Mouse (Mus musculus) heart, adult 2 months (tissue): Measurements from ENCODE around the gene B4galnt3.

Source experiments
- CTCF ChIP-seq: fragments of 200-600 bp; IDR thresholded peaks from 2 replicates; pipeline ENCODE4 v1.8.1; 2022; ENCODE audit warnings: antibody characterized with exemption, mild to moderate bottlenecking, moderate library complexity
- POLR2A ChIP-seq: fragments of 200-500 bp; IDR thresholded peaks from 2 replicates; pipeline ENCODE4 v1.6.1; 2011; ENCODE audit warnings: mild to moderate bottlenecking, low read depth, low read length, control low read depth; ENCODE audit not compliant: insufficient read depth

DNA sequence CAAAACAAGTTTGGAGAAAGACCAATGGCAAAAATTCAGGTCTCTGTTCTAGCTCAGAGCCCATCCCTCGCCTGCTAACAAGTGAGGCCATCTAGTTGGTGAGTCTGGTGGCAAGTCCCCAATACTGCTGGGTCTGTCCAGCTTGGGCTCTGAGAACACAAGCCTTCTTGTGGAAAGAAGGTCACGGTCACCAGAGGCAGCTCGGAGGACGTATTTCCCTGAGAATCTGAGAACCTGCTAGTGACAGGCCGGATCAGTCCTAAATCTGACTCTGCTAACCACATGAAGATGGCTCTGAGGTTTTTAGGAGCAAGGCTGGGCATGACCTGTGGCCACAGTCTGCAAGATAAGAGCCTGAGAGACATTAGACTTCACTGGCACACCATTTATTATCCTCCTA is 47.7 kb downstream of the B4galnt3 start:
- no peak for TF ChIP-seq POLR2A
- no peak for TF ChIP-seq CTCF
